ENCODE assay signal across 21 mouse cellular contexts in the genomic region with DNA sequence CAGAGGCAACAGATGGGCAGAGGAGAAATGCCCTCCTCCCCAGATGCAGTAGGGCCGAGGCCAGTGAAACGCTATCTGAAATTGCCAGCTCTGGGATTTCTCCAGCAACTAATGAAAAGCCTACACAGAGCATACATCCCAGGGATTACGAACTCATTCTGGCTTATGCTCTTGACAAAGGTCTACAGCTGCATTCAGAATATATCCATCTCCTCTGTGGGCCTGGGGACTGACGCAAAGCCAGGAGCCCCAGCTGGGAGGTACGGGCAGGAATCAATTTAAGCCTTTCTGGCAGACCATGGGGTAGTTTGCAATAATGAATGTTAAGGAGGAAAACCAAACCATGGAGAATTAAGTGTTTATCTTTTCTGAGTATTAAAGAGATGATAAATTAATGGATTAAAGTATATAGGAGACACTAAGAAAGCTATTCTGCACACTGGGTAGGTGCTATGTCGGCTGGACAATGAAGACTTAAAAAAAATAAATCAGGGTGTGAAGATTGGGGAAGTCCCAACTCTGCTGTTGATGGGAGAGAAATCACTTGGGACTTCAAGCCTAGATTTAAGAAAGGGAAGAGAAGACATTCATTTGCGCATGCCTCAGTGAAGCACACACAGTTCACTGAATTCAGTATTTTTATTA.
A peak's percentile ranks its signal among the peaks of the same experiment; 100 is the strongest.
DNase-seq lines count a peak whose midpoint lies in the region; ATAC-seq lines count a peak whose summit lies in the region.
"Had no signal": no experiment of that assay in that cellular context is flagged by ENCODE, and none has a peak within 500 bp of the region (broad histone marks: within the 10 kb centered on the region; RNA-seq: fewer than 3 reads in every experiment).

No protein-coding gene starts in this region.

- ATAC-seq in neural tube, embryonic 12.5 days (ENCODE audit: low FRiP score, low read depth) = peak; percentile 18; the same call in 1 of the 2 replicates
- ATAC-seq in neural tube, embryonic 15.5 days (ENCODE audit: low FRiP score) = no peak; the same call in 1 of the 2 replicates
- 0 out of 2 replicates have a peak, but pooled peaks have one; percentile 32 for ATAC-seq in hindbrain, embryonic 13.5 days (ENCODE audit: low FRiP score)
- peak; percentile 76; the same call in 1 of the 2 replicates for ATAC-seq in midbrain, embryonic 14.5 days (ENCODE audit: low FRiP score, low TSS enrichment)
- ATAC-seq: forebrain, embryonic 14.5 days; intestine, postnatal 0 days; liver, embryonic 12.5 days; Patski had no signal

- no peak overlapping the region for H3K27ac ChIP-seq in neural tube, embryonic 12.5 days
- H3K27ac ChIP-seq in neural tube, embryonic 15.5 days (replicated peaks) = no peak overlapping the region
- H3K27ac ChIP-seq in hindbrain, embryonic 13.5 days = no peak overlapping the region
- H3K27ac ChIP-seq in midbrain, embryonic 14.5 days (replicated peaks; ENCODE audit: low read depth, low read length) = peak overlapping the region; percentile 27
- H3K27ac ChIP-seq: limb, embryonic 12.5 days; liver, embryonic 12.5 days; stomach, embryonic 15.5 days had no signal

- 0 out of 2 replicates have a peak, but pooled peaks cover 2% of the 10 kb centered on the region for H3K4me1 ChIP-seq in neural tube, embryonic 12.5 days
- H3K4me1 ChIP-seq in neural tube, embryonic 15.5 days = peaks cover 11% of the 10 kb centered on the region
- H3K4me1 ChIP-seq in hindbrain, embryonic 13.5 days (replicated peaks) = peaks cover 12% of the 10 kb centered on the region
- peaks cover 8% of the 10 kb centered on the region for H3K4me1 ChIP-seq in midbrain, embryonic 14.5 days (ENCODE audit: control insufficient read depth, insufficient read depth, low read length)
- H3K4me1 ChIP-seq: limb, embryonic 12.5 days; liver, embryonic 12.5 days; stomach, embryonic 15.5 days had no signal

- DNase-seq in midbrain, embryonic 14.5 days = peak; percentile 66
- no peak for DNase-seq in adrenal gland, postnatal 4 days (ENCODE audit: low spot score in 2 of 2)
- DNase-seq in yolk sac, embryonic 10.5 days (ENCODE audit: low spot score) = no peak
- DNase-seq in embryo, embryonic 9.5 days (ENCODE audit: extremely low spot score) = no peak
- DNase-seq: adrenal gland, postnatal 10 days; cerebellum, adult 11 months; cerebellum, postnatal 25 days; gastrocnemius, postnatal 36 days; lung, adult 2 months; lung, postnatal 36 days; right cerebral cortex, postnatal 25 days; thymus, adult 2 months had no signal

- no peaks in the 10 kb centered on the region for H3K36me3 ChIP-seq in neural tube, embryonic 12.5 days
- no peaks in the 10 kb centered on the region for H3K36me3 ChIP-seq in neural tube, embryonic 15.5 days
- H3K36me3 ChIP-seq in hindbrain, embryonic 13.5 days = no peaks in the 10 kb centered on the region
- H3K36me3 ChIP-seq in midbrain, embryonic 14.5 days (ENCODE audit: control insufficient read depth, insufficient read depth, low read length) = no peaks in the 10 kb centered on the region
- H3K36me3 ChIP-seq: limb, embryonic 12.5 days; liver, embryonic 12.5 days; stomach, embryonic 15.5 days had no signal

- H3K4me3 ChIP-seq in neural tube, embryonic 12.5 days = no peak overlapping the region
- H3K4me3 ChIP-seq in neural tube, embryonic 15.5 days (replicated peaks) = no peak overlapping the region
- no peak overlapping the region for H3K4me3 ChIP-seq in hindbrain, embryonic 13.5 days
- H3K4me3 ChIP-seq in midbrain, embryonic 14.5 days (replicated peaks; ENCODE audit: low read depth, low read length) = no peak overlapping the region
- H3K4me3 ChIP-seq: limb, embryonic 12.5 days; liver, embryonic 12.5 days; stomach, embryonic 15.5 days had no signal

- no peaks in the 10 kb centered on the region for H3K27me3 ChIP-seq in neural tube, embryonic 12.5 days (replicated peaks)
- H3K27me3 ChIP-seq in neural tube, embryonic 15.5 days (replicated peaks) = no peaks in the 10 kb centered on the region
- no peaks in the 10 kb centered on the region for H3K27me3 ChIP-seq in hindbrain, embryonic 13.5 days
- H3K27me3 ChIP-seq in midbrain, embryonic 14.5 days (ENCODE audit: control insufficient read depth, insufficient read depth, low read length) = no peaks in the 10 kb centered on the region
- H3K27me3 ChIP-seq: limb, embryonic 12.5 days; liver, embryonic 12.5 days; Patski; stomach, embryonic 15.5 days had no signal

- no peak overlapping the region for H3K9ac ChIP-seq in neural tube, embryonic 12.5 days
- no peak overlapping the region for H3K9ac ChIP-seq in neural tube, embryonic 15.5 days (replicated peaks)
- no peak overlapping the region for H3K9ac ChIP-seq in hindbrain, embryonic 13.5 days
- H3K9ac ChIP-seq in midbrain, embryonic 14.5 days (replicated peaks; ENCODE audit: low read length) = no peak overlapping the region
- H3K9ac ChIP-seq: limb, embryonic 12.5 days; liver, embryonic 12.5 days; stomach, embryonic 15.5 days had no signal

- H3K4me2 ChIP-seq in neural tube, embryonic 12.5 days (replicated peaks) = no peak overlapping the region
- H3K4me2 ChIP-seq in neural tube, embryonic 15.5 days = no peak overlapping the region
- no peak overlapping the region for H3K4me2 ChIP-seq in hindbrain, embryonic 13.5 days
- H3K4me2 ChIP-seq in midbrain, embryonic 14.5 days (ENCODE audit: low read length) = no peak overlapping the region
- H3K4me2 ChIP-seq: limb, embryonic 12.5 days; liver, embryonic 12.5 days; stomach, embryonic 15.5 days had no signal

- H3K9me3 ChIP-seq in neural tube, embryonic 12.5 days = no peaks in the 10 kb centered on the region
- H3K9me3 ChIP-seq in neural tube, embryonic 15.5 days (replicated peaks) = no peaks in the 10 kb centered on the region
- peaks cover 4% of the 10 kb centered on the region; the same call in 1 of the 2 replicates for H3K9me3 ChIP-seq in hindbrain, embryonic 13.5 days
- H3K9me3 ChIP-seq in midbrain, embryonic 14.5 days (ENCODE audit: control insufficient read depth, low read length) = no peaks in the 10 kb centered on the region
- H3K9me3 ChIP-seq: limb, embryonic 12.5 days; liver, embryonic 12.5 days; stomach, embryonic 15.5 days had no signal

- WGBS in neural tube, embryonic 12.5 days = 51% methylated on average over 7 of the region's 7 CpGs
- 31% methylated on average over 7 of the region's 7 CpGs for whole genome bisulfite sequencing in neural tube, embryonic 15.5 days
- 36% methylated on average over 7 of the region's 7 CpGs for WGBS in hindbrain, embryonic 13.5 days
- WGBS in midbrain, embryonic 14.5 days = 23% methylated on average over 7 of the region's 7 CpGs
